Mouse (Mus musculus): ENCODE results near the gene Mtfp1.

DNA sequence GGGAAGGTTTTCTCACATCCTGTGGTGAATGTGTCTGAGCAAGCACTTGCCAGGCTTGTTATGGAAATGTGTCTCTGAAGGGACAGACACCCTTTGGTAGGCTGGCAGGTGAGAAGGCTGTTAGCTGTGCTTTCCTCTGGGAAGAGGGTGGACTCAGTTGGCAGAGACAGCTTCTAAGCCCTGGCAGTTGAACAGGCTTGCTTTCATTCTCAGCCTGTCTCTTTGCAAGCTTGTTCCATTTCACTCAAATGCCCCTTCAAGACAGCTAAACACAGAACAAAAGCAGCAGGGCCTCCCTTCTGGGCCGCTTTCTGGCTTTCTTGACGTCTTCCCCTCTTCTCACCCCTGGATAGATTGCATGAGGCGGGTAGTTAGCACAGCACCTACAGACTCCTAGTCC, 4.2 kb upstream of the Mtfp1 start:
- TF ChIP-seq CTCF (IDR thresholded peaks at IDR 0.05; ENCODE audit: low read depth, low read length) (no peak), TAL1 (conservative IDR thresholded peaks at IDR 0.05; ENCODE audit: low read depth, low read length) (no peak), GATA1 (IDR thresholded peaks at IDR 0.05; ENCODE audit: borderline replicate concordance, low read length) (no peak)

Measured in G1E (cell line).